Mouse (Mus musculus) CH12.LX (cell line): ENCODE data around the gene Tjp3. TPM values are rescaled to one million over a fixed set of nuclear protein-coding genes. Genes with fewer than 3 reads are reported as not detected.

Source experiments
- DNase-seq: peaks from one replicate; pipeline ENCODE4 v3.0.0-alpha.2; 2013; ENCODE audit errors: extremely low read depth
- H3K27ac ChIP-seq: 2 replicates; pipeline ENCODE4 v1.5.1; 2012; ENCODE audit warnings: low read depth, mild to moderate bottlenecking, control low read depth, moderate library complexity; ENCODE audit not compliant: insufficient read depth
- H3K27me3 ChIP-seq: replicated peaks from 2 replicates; pipeline ENCODE3; 2012; ENCODE audit warnings: inconsistent platforms
- H3K36me3 ChIP-seq, 2 experiments: replicated peaks in 1 of 2; 2 replicates each; pipeline versions ENCODE3 to v1.6.1; 2012; ENCODE audit warnings: inconsistent platforms in 1 of 2, low read length in 1 of 2, mild to moderate bottlenecking in 1 of 2, mixed read lengths in 1 of 2, moderate library complexity in 1 of 2; ENCODE audit not compliant: control insufficient read depth in 1 of 2, insufficient read depth in 1 of 2
- H3K4me1 ChIP-seq, 2 experiments: 2 replicates each; pipeline ENCODE4 v1.6.1; 2012; ENCODE audit warnings: inconsistent platforms in 1 of 2, moderate library complexity in 1 of 2; ENCODE audit not compliant: insufficient read depth in 2 of 2, control insufficient read depth in 1 of 2
- H3K4me2 ChIP-seq: 2 replicates; pipeline ENCODE4 v1.6.1; 2012; ENCODE audit warnings: low read depth, mild to moderate bottlenecking, control low read depth; ENCODE audit not compliant: poor library complexity, insufficient read depth, severe bottlenecking
- H3K4me3 ChIP-seq, 3 experiments: fragments of 150-350 bp in 1 of 3; sonication (generic) in 1 of 3; replicated peaks in 1 of 3; 2 replicates each; pipeline versions ENCODE3 to v1.5.1; 2011 to 2012; ENCODE audit warnings: low read depth in 2 of 3, low read length in 2 of 3, mild to moderate bottlenecking in 2 of 3, moderate library complexity in 2 of 3, control low read depth in 1 of 3, improper control_type of control experiment in 1 of 3, inconsistent platforms in 1 of 3, mixed read lengths in 1 of 3; ENCODE audit not compliant: poor library complexity in 1 of 3
- H3K79me2 ChIP-seq: replicated peaks from 2 replicates; pipeline ENCODE4 v1.6.1; 2012; ENCODE audit warnings: mild to moderate bottlenecking, moderate library complexity; ENCODE audit not compliant: control insufficient read depth, poor library complexity, insufficient read depth, severe bottlenecking; ENCODE audit errors: extremely low read depth
- H3K9ac ChIP-seq: 2 replicates; pipeline ENCODE4 v1.6.1; 2012; ENCODE audit warnings: low read depth, mild to moderate bottlenecking, control low read depth, moderate library complexity; ENCODE audit not compliant: insufficient read depth
- H3K9me3 ChIP-seq: replicated peaks from 2 replicates; pipeline ENCODE3; 2012; ENCODE audit warnings: low read length, inconsistent platforms, mixed read lengths
- BHLHE40 ChIP-seq: IDR thresholded peaks from 2 replicates; pipeline ENCODE4 v1.6.1; 2011; ENCODE audit warnings: mild to moderate bottlenecking, low read depth, low read length, improper control_type of control experiment
- ELF1 ChIP-seq: IDR thresholded peaks from 2 replicates; pipeline ENCODE4 v1.6.1; 2014; ENCODE audit warnings: low read depth, mild to moderate bottlenecking, inconsistent platforms, low read length, improper control_type of control experiment
- EP300 ChIP-seq: IDR thresholded peaks from 2 replicates; pipeline ENCODE4 v1.6.1; 2011; ENCODE audit warnings: low read length, improper control_type of control experiment
- GABPA ChIP-seq: IDR thresholded peaks from 2 replicates; pipeline ENCODE4 v1.6.1; 2012; ENCODE audit warnings: low read depth, low read length, improper control_type of control experiment, inconsistent platforms; ENCODE audit not compliant: insufficient replicate concordance
- HCFC1 ChIP-seq: IDR thresholded peaks from 2 replicates; pipeline ENCODE4 v1.6.1; 2012; ENCODE audit warnings: low read depth, mild to moderate bottlenecking, inconsistent platforms, low read length, improper control_type of control experiment
- IRF4 ChIP-seq: IDR thresholded peaks from 2 replicates; pipeline ENCODE4 v1.6.1; 2014; ENCODE audit warnings: low read depth, mild to moderate bottlenecking, inconsistent platforms, low read length, improper control_type of control experiment
- JUN ChIP-seq: IDR thresholded peaks from 2 replicates; pipeline ENCODE4 v1.6.1; 2011; ENCODE audit warnings: low read depth, mild to moderate bottlenecking, low read length, improper control_type of control experiment, moderate library complexity; ENCODE audit not compliant: insufficient read depth
- JUND ChIP-seq: conservative IDR thresholded peaks from 2 replicates; pipeline ENCODE4 v1.6.1; 2011; ENCODE audit warnings: low read depth, low read length, improper control_type of control experiment
- KAT2A ChIP-seq: IDR thresholded peaks from 2 replicates; pipeline ENCODE4 v1.6.1; 2012; ENCODE audit warnings: low read length, improper control_type of control experiment, inconsistent platforms; ENCODE audit not compliant: insufficient replicate concordance
- MAX ChIP-seq: IDR thresholded peaks from 2 replicates; pipeline ENCODE4 v1.6.1; 2011; ENCODE audit warnings: low read length, improper control_type of control experiment
- MEF2A ChIP-seq: IDR thresholded peaks from 2 replicates; pipeline ENCODE4 v1.6.1; 2014; ENCODE audit warnings: low read depth, mild to moderate bottlenecking, inconsistent platforms, low read length, improper control_type of control experiment, borderline replicate concordance
- MYC ChIP-seq: IDR thresholded peaks from 2 replicates; pipeline ENCODE4 v1.6.1; 2011; ENCODE audit warnings: low read depth, mild to moderate bottlenecking, improper control_type of control experiment, low read length
- NELFE ChIP-seq: IDR thresholded peaks from 2 replicates; pipeline ENCODE4 v1.6.1; 2011; ENCODE audit warnings: low read depth, low read length, improper control_type of control experiment
- PAX5 ChIP-seq: IDR thresholded peaks from 2 replicates; pipeline ENCODE4 v1.6.1; 2012; ENCODE audit warnings: low read length, inconsistent platforms, mixed read lengths
- POLR2A ChIP-seq: IDR thresholded peaks from 2 replicates; pipeline ENCODE4 v1.6.1; 2011; ENCODE audit warnings: low read depth, mild to moderate bottlenecking, improper control_type of control experiment, low read length
- SIN3A ChIP-seq: IDR thresholded peaks from 2 replicates; pipeline ENCODE4 v1.6.1; 2012; ENCODE audit warnings: low read length, improper control_type of control experiment, inconsistent platforms
- SMC3 ChIP-seq: IDR thresholded peaks from 2 replicates; pipeline ENCODE4 v1.6.1; 2011; ENCODE audit warnings: low read depth, low read length, improper control_type of control experiment
- TCF12 ChIP-seq: IDR thresholded peaks from 2 replicates; pipeline ENCODE4 v1.6.1; 2014; ENCODE audit warnings: low read depth, mild to moderate bottlenecking, inconsistent platforms, low read length, improper control_type of control experiment
- UBTF ChIP-seq: IDR thresholded peaks from 2 replicates; pipeline ENCODE4 v1.6.1; 2012; ENCODE audit warnings: low read depth, mild to moderate bottlenecking, inconsistent platforms, low read length, improper control_type of control experiment, moderate library complexity
- USF2 ChIP-seq: conservative IDR thresholded peaks from 2 replicates; pipeline ENCODE4 v1.6.1; 2011; ENCODE audit warnings: low read depth, low read length, improper control_type of control experiment
- ZC3H11A ChIP-seq: IDR thresholded peaks from 2 replicates; pipeline ENCODE4 v1.6.1; 2012; ENCODE audit warnings: low read depth, mild to moderate bottlenecking, inconsistent platforms, low read length, improper control_type of control experiment
- ZKSCAN1 ChIP-seq: IDR thresholded peaks from 2 replicates; pipeline ENCODE4 v1.6.1; 2012; ENCODE audit warnings: low read depth, inconsistent platforms, low read length, improper control_type of control experiment, borderline replicate concordance
- ZNF384 ChIP-seq: IDR thresholded peaks from 2 replicates; pipeline ENCODE4 v1.6.1; 2012; ENCODE audit warnings: low read depth, low read length, improper control_type of control experiment, inconsistent platforms
- dilution Hi-C: fragments of 300-500 bp; cut with MboI; formaldehyde crosslinking; loops from 2 replicates; pipeline ENCODE4 v1.14.3; 2020; ENCODE audit warnings: low sequenced_read_pairs; ENCODE audit not compliant: extremely low pct_unique_long_range_greater_than_20kb, extremely low pct_ligation_motif_present
- in situ Hi-C: fragments of 300-500 bp; cut with MboI; formaldehyde crosslinking; loops from 3 replicates; pipeline ENCODE4 v1.14.3; 2019; ENCODE audit warnings: low sequenced_read_pairs, low pct_ligation_motif_present, low pct_unique_long_range_greater_than_20kb, mixed read lengths
- polyA plus RNA-seq: library from polyadenylated mRNA; unstranded; fragments of >175 nt; gene quantifications from 2 replicates; pipeline ENCODE4 v1.2.1, GENCODE M21; 2012; ENCODE audit warnings: low read depth; ENCODE audit not compliant: insufficient read length
- total RNA-seq, 2 experiments: library from RNA; depleted of rRNA; stranded (reverse); fragments of 300-350 nt in 1 of 2; fragments of >200 nt in 1 of 2; gene quantifications; 2 replicates each; pipeline ENCODE4 v1.2.3; 2012 to 2014

Tjp3 gene
- total and polyA plus RNA-seq, 3 experiments, result 0.42 to 7.2 (median 0.76) TPM

- TF ChIP-seq MAX (peak; percentile 70), JUN (no peak), ZKSCAN1 (no peak), HCFC1 (peak; percentile 58), GABPA (no peak), ZC3H11A (no peak), EP300 (no peak), KAT2A (0 out of 2 replicates have a peak, but pooled peaks have one; percentile 33), USF2 (peak; percentile 37; the same call in 1 of the 2 replicates), NELFE (peak; percentile 56; the same call in 1 of the 2 replicates)
Measured at GRCm38 (mm10) chr10:81292554-81293333, 1.4 kb upstream of the Tjp3 start, which contains the start of gene Pip5k1c (continued).

DNA sequence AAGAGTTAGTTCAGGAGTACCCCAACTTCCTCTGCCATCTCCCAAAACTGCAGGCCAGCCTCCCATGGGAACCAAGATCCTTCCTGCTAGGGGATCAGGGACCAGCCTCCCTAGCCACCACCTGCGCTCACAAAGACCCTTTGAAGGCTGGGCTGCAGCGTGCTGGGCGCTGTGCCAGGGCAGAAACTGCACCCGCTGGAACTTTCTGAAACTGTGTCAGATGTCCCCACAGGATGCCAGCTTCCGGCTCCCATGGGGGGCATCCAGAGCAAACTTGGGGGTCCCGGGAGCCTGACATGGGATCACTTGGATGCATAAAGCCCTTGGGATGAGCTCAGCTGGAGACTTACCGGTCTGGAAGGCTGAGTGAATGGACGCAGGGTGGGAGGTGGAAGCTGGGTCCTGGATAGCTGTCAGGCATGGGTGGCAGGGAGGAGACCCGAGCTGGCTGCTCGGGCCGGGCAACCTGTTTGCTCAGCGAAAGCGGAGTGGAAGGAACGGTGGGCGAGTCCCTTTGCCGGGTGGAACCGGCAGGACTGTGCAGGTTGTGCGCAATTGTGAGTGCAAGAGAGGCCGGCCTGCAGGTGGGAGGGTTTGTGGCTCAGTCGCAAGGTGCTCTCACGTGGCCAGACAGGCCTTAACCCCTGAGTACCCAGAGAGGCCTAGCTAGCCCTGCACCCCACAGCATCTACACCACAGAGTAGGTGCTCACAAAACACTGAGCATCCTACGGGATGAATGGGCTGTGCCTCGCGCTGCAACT is 502 bp downstream of the Tjp3 start:
- H3K4me2 ChIP-seq, result no peak overlapping the region
- no peak overlapping the region for H3K9ac ChIP-seq
- TF ChIP-seq EP300 (no peak), IRF4 (no peak), ZNF384 (no peak), POLR2A (no peak), SIN3A (no peak), MYC (no peak)
- H3K4me3 ChIP-seq, result no peak overlapping the region
- H3K79me2 ChIP-seq, result peaks cover 26% of the 10 kb centered on the region
- dilution Hi-C loops (no loop called here), in situ Hi-C loops (loop anchor here (5.0 kb wide), 1 partner anchor 51 kb away; the partner anchor contains the start of gene Gipc3)
- no peak overlapping the region for H3K27ac ChIP-seq
- peaks cover 0 to 15% of the 10 kb centered on the region in 2 experiments for H3K36me3 ChIP-seq
- H3K9me3 ChIP-seq, result no peaks in the 10 kb centered on the region
- no peak for DNase-seq
- peaks cover 12 to 63% of the 10 kb centered on the region in 2 experiments for H3K4me1 ChIP-seq
- H3K27me3 ChIP-seq, result no peaks in the 10 kb centered on the region

- in situ Hi-C loops, result loop anchor here (5.0 kb wide), 2 partner anchors 52 to 93 kb away; partner anchors contain the start of gene Gipc3
- H3K4me2 ChIP-seq, result no peak overlapping the region
Measured at GRCm38 (mm10) chr10:81289811-81290210, 1.6 kb downstream of the Tjp3 start.

More at GRCm38 (mm10) chr10:81289811-81290210, 1.6 kb downstream of the Tjp3 start:
- Histone ChIP-seq H3K27me3 (peaks cover 7% of the 10 kb centered on the region), H3K27ac (no peak overlapping the region), H3K4me1 (peaks cover 7 to 57% of the 10 kb centered on the region in 2 experiments), H3K79me2 (peaks cover 16% of the 10 kb centered on the region), H3K9me3 (no peaks in the 10 kb centered on the region), H3K4me3 (no peak overlapping the region), H3K36me3 (peaks cover 0 to 5% of the 10 kb centered on the region in 2 experiments), H3K9ac (no peak overlapping the region)
- dilution Hi-C loops, result no loop called here
- DNase-seq, result no peak
- TF ChIP-seq IRF4 (no peak), POLR2A (no peak), TCF12 (no peak), GABPA (no peak), NELFE (no peak), SMC3 (no peak), EP300 (no peak), JUN (no peak), KAT2A (no peak), USF2 (no peak), ELF1 (no peak), ZKSCAN1 (no peak), UBTF (no peak), JUND (no peak), ZNF384 (no peak), BHLHE40 (no peak), SIN3A (no peak), MEF2A (no peak), PAX5 (no peak)
